Comparison of ENCODE assay signal across 14 mouse cellular contexts in the genomic region with DNA sequence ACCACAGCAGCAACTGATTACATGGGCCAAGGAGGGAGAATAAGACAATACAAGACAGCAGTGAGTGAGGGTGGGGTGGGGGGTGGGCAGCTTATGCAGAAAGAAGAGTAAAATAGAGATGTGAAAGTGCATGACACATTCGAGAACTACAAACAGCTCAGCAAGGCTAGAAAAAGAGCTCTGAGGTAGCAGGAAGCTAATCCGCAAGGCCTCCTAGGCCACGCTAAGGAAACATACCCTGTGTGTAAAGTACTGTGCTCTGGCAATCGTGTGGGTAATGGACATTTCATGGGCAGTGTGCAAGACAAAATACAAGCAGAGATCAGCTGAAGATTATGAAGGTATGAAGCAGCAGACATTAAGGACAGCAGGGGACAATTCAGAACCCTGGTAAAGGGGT. TPM values are rescaled to one million over a fixed set of nuclear protein-coding genes. Genes with fewer than 3 reads are reported as not detected.
DNase-seq lines count a peak whose midpoint lies in the region; ATAC-seq and TF ChIP-seq lines count a peak whose summit lies in the region.
"Had no signal": no experiment of that assay in that cellular context is flagged by ENCODE, and none has a peak within 500 bp of the region (broad histone marks: within the 10 kb centered on the region; RNA-seq: fewer than 3 reads in every experiment).

No protein-coding gene starts in this region.

- peaks cover 5% of the 10 kb centered on the region; the same call in 1 of the 2 replicates for H3K36me3 ChIP-seq in embryonic facial prominence, embryonic 13.5 days
- H3K36me3 ChIP-seq in embryonic facial prominence, embryonic 10.5 days (replicated peaks): peaks cover 32% of the 10 kb centered on the region
- H3K36me3 ChIP-seq in kidney, postnatal 0 days (ENCODE audit: insufficient read depth, low read length): no peaks in the 10 kb centered on the region
- H3K36me3 ChIP-seq: heart, embryonic 15.5 days; lung, embryonic 15.5 days had no signal

- no peak for TF ChIP-seq CTCF in kidney, postnatal 0 days (IDR thresholded peaks at IDR 0.05; ENCODE audit: low read depth)

- H3K4me2 ChIP-seq in embryonic facial prominence, embryonic 13.5 days: no peak overlapping the region
- no peak overlapping the region for H3K4me2 ChIP-seq in kidney, postnatal 0 days (ENCODE audit: low read length)
- H3K4me2 ChIP-seq: heart, embryonic 15.5 days; lung, embryonic 15.5 days had no signal

- no peaks in the 10 kb centered on the region for H3K27me3 ChIP-seq in embryonic facial prominence, embryonic 13.5 days
- no peaks in the 10 kb centered on the region for H3K27me3 ChIP-seq in embryonic facial prominence, embryonic 10.5 days (replicated peaks; ENCODE audit: low read depth, poor library complexity, severe bottlenecking)
- H3K27me3 ChIP-seq in kidney, postnatal 0 days (ENCODE audit: insufficient read depth, low read length): no peaks in the 10 kb centered on the region
- H3K27me3 ChIP-seq: heart, embryonic 15.5 days; lung, embryonic 15.5 days had no signal

- no peak for DNase-seq in embryonic facial prominence, embryonic 10.5 days (ENCODE audit: low spot score)
- DNase-seq in kidney, postnatal 0 days (ENCODE audit: low spot score): no peak
- DNase-seq in kidney, adult 9 months: no peak
- DNase-seq in cerebellum, postnatal 4 days (ENCODE audit: low spot score in 2 of 2): no peak
- DNase-seq in gastrocnemius, postnatal 36 days: no peak
- DNase-seq: cerebellum, postnatal 14 days; kidney, adult 11 months had no signal

- intact Hi-C loops in gastrocnemius, postnatal 36 days (cut with DNase I): no loop called here

- 71% methylated on average over 4 of the region's 4 CpGs for WGBS in embryonic facial prominence, embryonic 13.5 days
- WGBS in embryonic facial prominence, embryonic 10.5 days: 79% methylated on average over 4 of the region's 4 CpGs
- 53% methylated on average over 4 of the region's 4 CpGs for WGBS in kidney, postnatal 0 days

- peak overlapping the region; percentile 55; the same call in 1 of the 2 replicates for H3K9ac ChIP-seq in embryonic facial prominence, embryonic 13.5 days
- no peak overlapping the region for H3K9ac ChIP-seq in kidney, postnatal 0 days (ENCODE audit: low read depth, low read length)
- H3K9ac ChIP-seq: heart, embryonic 15.5 days; lung, embryonic 15.5 days had no signal

- no peaks in the 10 kb centered on the region for H3K9me3 ChIP-seq in embryonic facial prominence, embryonic 13.5 days
- H3K9me3 ChIP-seq in embryonic facial prominence, embryonic 10.5 days: no peaks in the 10 kb centered on the region
- H3K9me3 ChIP-seq in kidney, postnatal 0 days (replicated peaks; ENCODE audit: low read length): no peaks in the 10 kb centered on the region
- H3K9me3 ChIP-seq: G1E; heart, embryonic 15.5 days; lung, embryonic 15.5 days had no signal

- ATAC-seq in embryonic facial prominence, embryonic 13.5 days (ENCODE audit: insufficient number of reproducible peaks, insufficient read depth, low FRiP score, low TSS enrichment, low read depth): no peak
- no peak for ATAC-seq in kidney, postnatal 0 days (replicated peaks; ENCODE audit: low FRiP score, low read depth)
- peak; percentile 39 for ATAC-seq in megakaryocyte, adult 5-6 weeks (ENCODE audit: poor library complexity, severe bottlenecking)

- no peak overlapping the region for H3K27ac ChIP-seq in embryonic facial prominence, embryonic 13.5 days
- H3K27ac ChIP-seq in embryonic facial prominence, embryonic 10.5 days (replicated peaks): no peak overlapping the region
- 0 out of 2 replicates have a peak overlapping the region, but pooled peaks have one; percentile 11 for H3K27ac ChIP-seq in kidney, postnatal 0 days
- H3K27ac ChIP-seq in brown adipose tissue, adult 24 weeks (replicated peaks; ENCODE audit: low read depth, low read length): peak overlapping the region; percentile 30; the same call in 1 of the 2 replicates
- H3K27ac ChIP-seq: heart, embryonic 15.5 days; lung, embryonic 15.5 days had no signal

- H3K4me1 ChIP-seq in embryonic facial prominence, embryonic 13.5 days: peaks cover 22% of the 10 kb centered on the region
- H3K4me1 ChIP-seq in embryonic facial prominence, embryonic 10.5 days: peaks cover 32% of the 10 kb centered on the region
- peaks cover 7% of the 10 kb centered on the region; the same call in 1 of the 2 replicates for H3K4me1 ChIP-seq in kidney, postnatal 0 days (replicated peaks; ENCODE audit: insufficient read depth, low read length)
- no peaks in the 10 kb centered on the region; the same call in 1 of the 2 replicates for H3K4me1 ChIP-seq in brown adipose tissue, adult 24 weeks (ENCODE audit: control insufficient read depth, insufficient read depth, insufficient read length, low read length)

- no peak overlapping the region for H3K4me3 ChIP-seq in embryonic facial prominence, embryonic 13.5 days
- no peak overlapping the region for H3K4me3 ChIP-seq in embryonic facial prominence, embryonic 10.5 days
- H3K4me3 ChIP-seq in kidney, postnatal 0 days (replicated peaks; ENCODE audit: low read depth, low read length): no peak overlapping the region
- H3K4me3 ChIP-seq in brown adipose tissue, adult 24 weeks (ENCODE audit: insufficient read depth, low read depth, low read length): no peak overlapping the region
- H3K4me3 ChIP-seq: erythroblast, embryonic 14.5 days; heart, embryonic 15.5 days; lung, embryonic 15.5 days had no signal

RNA-seq across cellular contexts. Expression of a gene that starts 45.0 kb away (rescaled TPM):
- polyA plus RNA-seq in embryonic facial prominence, embryonic 13.5 days (2015; fragmentation: Nextera tagmentation; extraction: Ambion mirVana): 38.9 and 43.0 TPM in 2 replicates
- polyA plus RNA-seq in embryonic facial prominence, embryonic 10.5 days (2016; fragmentation: Nextera tagmentation; extraction: Ambion mirVana): 48.5 and 48.7 TPM in 2 replicates
- polyA plus RNA-seq in kidney, postnatal 0 days (2015; fragmentation: Nextera tagmentation; extraction: Ambion mirVana): 33.3 and 33.9 TPM in 2 replicates
- polyA plus RNA-seq in brown adipose tissue, adult 24 weeks (2012; ENCODE audit: insufficient read depth, insufficient read length, missing spikeins): 8.8 and 12.4 TPM in 2 replicates
- 10.5 and 13.5 TPM in 2 replicates for total RNA-seq in megakaryocyte, adult 5-6 weeks (2015)
- total RNA-seq in megakaryocyte, adult 5-6 weeks (2017): 25.2 and 25.3 TPM in 2 replicates
- total RNA-seq in gastrocnemius, postnatal 36 days (2021): 10 to 100 TPM; 16.2 to 19.4 TPM

Comparison
In these comparisons a context has a peak if more than half of its experiments do, and no peak if none do; other contexts are left out.
1. H3K27ac ChIP-seq: peak in kidney, postnatal 0 days (single experiment) and brown adipose tissue, adult 24 weeks (single experiment); none in embryonic facial prominence, embryonic 13.5 days (single experiment) and embryonic facial prominence, embryonic 10.5 days (single experiment).